ENCODE assay signal across 8 mouse cellular contexts in the genomic region with DNA sequence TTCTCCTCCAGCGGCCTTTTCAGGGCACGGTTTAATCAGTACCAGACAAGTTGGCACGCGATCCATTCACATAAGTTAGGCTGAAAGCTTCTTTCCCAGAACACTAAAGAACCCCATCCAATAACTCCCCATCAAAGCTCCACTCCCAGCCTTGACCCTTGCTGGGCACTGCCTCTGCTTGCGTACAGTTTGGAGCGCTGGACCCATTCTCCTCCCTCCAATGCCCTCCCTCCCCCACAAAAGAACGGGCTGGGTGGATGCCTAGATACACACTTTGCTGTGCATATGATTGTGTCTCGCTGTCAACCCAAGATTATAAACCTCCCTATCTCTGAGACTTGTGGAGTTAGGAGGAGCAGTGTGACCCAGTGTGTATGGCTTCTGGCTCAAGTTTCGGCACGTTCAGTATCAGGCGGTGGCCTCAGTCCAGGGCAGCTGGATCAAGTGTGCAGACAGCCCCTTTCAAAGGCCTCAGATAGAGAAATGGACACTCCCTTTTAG.
A peak's percentile ranks its signal among the peaks of the same experiment; 100 is the strongest.
DNase-seq lines count a peak whose midpoint lies in the region; ATAC-seq lines count a peak whose summit lies in the region.

No protein-coding gene starts in this region.

- peak overlapping the region; percentile 74; the same call in 1 of the 2 replicates for H3K27ac ChIP-seq in hindbrain, embryonic 10.5 days
- H3K27ac ChIP-seq in hindbrain, embryonic 11.5 days (ENCODE audit: low read depth, low read length) = no peak overlapping the region
- peak overlapping the region; percentile 78 for H3K27ac ChIP-seq in heart, embryonic 16.5 days (ENCODE audit: low read length)
- H3K27ac ChIP-seq in lung, embryonic 16.5 days (ENCODE audit: low read length) = peak overlapping the region; percentile 95

- H3K36me3 ChIP-seq in hindbrain, embryonic 10.5 days = peaks cover 3% of the 10 kb centered on the region; the same call in 1 of the 2 replicates
- no peaks in the 10 kb centered on the region for H3K36me3 ChIP-seq in hindbrain, embryonic 11.5 days (ENCODE audit: control insufficient read depth, insufficient read depth, low read length)
- H3K36me3 ChIP-seq in heart, embryonic 16.5 days (ENCODE audit: control insufficient read depth, insufficient read depth) = peaks cover 10% of the 10 kb centered on the region; the same call in 1 of the 2 replicates
- peaks cover 10% of the 10 kb centered on the region for H3K36me3 ChIP-seq in lung, embryonic 16.5 days (ENCODE audit: control insufficient read depth, insufficient read depth, low read length)

- no peaks in the 10 kb centered on the region for H3K9me3 ChIP-seq in hindbrain, embryonic 10.5 days
- H3K9me3 ChIP-seq in hindbrain, embryonic 11.5 days (ENCODE audit: control insufficient read depth, low read length) = no peaks in the 10 kb centered on the region
- H3K9me3 ChIP-seq in heart, embryonic 16.5 days (replicated peaks; ENCODE audit: control insufficient read depth, low read length) = no peaks in the 10 kb centered on the region
- H3K9me3 ChIP-seq in lung, embryonic 16.5 days (ENCODE audit: control insufficient read depth, low read length) = no peaks in the 10 kb centered on the region

- H3K4me3 ChIP-seq in hindbrain, embryonic 10.5 days = no peak overlapping the region
- H3K4me3 ChIP-seq in hindbrain, embryonic 11.5 days (ENCODE audit: low read depth, low read length) = no peak overlapping the region
- no peak overlapping the region for H3K4me3 ChIP-seq in heart, embryonic 16.5 days (ENCODE audit: low read length)
- H3K4me3 ChIP-seq in lung, embryonic 16.5 days (ENCODE audit: low read length) = no peak overlapping the region

- DNase-seq in hindbrain, embryonic 10.5 days (ENCODE audit: low spot score) = no peak
- no peak for DNase-seq in hindbrain, embryonic 11.5 days (ENCODE audit: low spot score)
- peak; percentile 69 to 73 for DNase-seq in adrenal gland, postnatal 36 days
- peak; percentile 67 to 77 for DNase-seq in urinary bladder, postnatal 4 days (ENCODE audit: low spot score in 2 of 2)
- DNase-seq in left cerebral cortex, adult 9 months (ENCODE audit: low spot score in 2 of 2) = no peak

- H3K4me2 ChIP-seq in hindbrain, embryonic 11.5 days (replicated peaks; ENCODE audit: low read depth, low read length) = no peak overlapping the region
- H3K4me2 ChIP-seq in heart, embryonic 16.5 days (ENCODE audit: low read depth, low read length) = 0 out of 2 replicates have a peak overlapping the region, but pooled peaks have one; percentile 5
- peak overlapping the region; percentile 10; the same call in 1 of the 2 replicates for H3K4me2 ChIP-seq in lung, embryonic 16.5 days (ENCODE audit: low read depth, low read length)

- H3K4me1 ChIP-seq in hindbrain, embryonic 10.5 days (replicated peaks) = peaks cover 25% of the 10 kb centered on the region
- peaks cover 3% of the 10 kb centered on the region; the same call in 1 of the 2 replicates for H3K4me1 ChIP-seq in hindbrain, embryonic 11.5 days (replicated peaks; ENCODE audit: control insufficient read depth, insufficient read depth, low read length)
- H3K4me1 ChIP-seq in heart, embryonic 16.5 days (ENCODE audit: control insufficient read depth, insufficient read depth, low read length) = peaks cover 48% of the 10 kb centered on the region
- peaks cover 29% of the 10 kb centered on the region for H3K4me1 ChIP-seq in lung, embryonic 16.5 days (replicated peaks; ENCODE audit: control insufficient read depth, insufficient read depth, low read length)

- no peak overlapping the region for H3K9ac ChIP-seq in hindbrain, embryonic 11.5 days (ENCODE audit: low read depth, low read length)
- H3K9ac ChIP-seq in heart, embryonic 16.5 days (ENCODE audit: low read length) = peak overlapping the region; percentile 16; the same call in 1 of the 2 replicates
- peak overlapping the region; percentile 42; the same call in 1 of the 2 replicates for H3K9ac ChIP-seq in lung, embryonic 16.5 days (ENCODE audit: low read length)

- 74% methylated on average over 11 of the region's 11 CpGs for WGBS in hindbrain, embryonic 10.5 days
- 69% methylated on average over 11 of the region's 11 CpGs for WGBS in hindbrain, embryonic 11.5 days
- 31% methylated on average over 11 of the region's 11 CpGs for WGBS in heart, embryonic 16.5 days
- 31% methylated on average over 11 of the region's 11 CpGs for WGBS in lung, embryonic 16.5 days

- H3K27me3 ChIP-seq in hindbrain, embryonic 10.5 days (ENCODE audit: insufficient read depth, poor library complexity, severe bottlenecking) = no peaks in the 10 kb centered on the region
- H3K27me3 ChIP-seq in hindbrain, embryonic 11.5 days (ENCODE audit: control insufficient read depth, insufficient read depth, low read length) = no peaks in the 10 kb centered on the region
- H3K27me3 ChIP-seq in heart, embryonic 16.5 days (ENCODE audit: control insufficient read depth, insufficient read depth, low read length) = no peaks in the 10 kb centered on the region
- no peaks in the 10 kb centered on the region for H3K27me3 ChIP-seq in lung, embryonic 16.5 days (ENCODE audit: control insufficient read depth, insufficient read depth, low read depth, low read length)

- no peak for ATAC-seq in hindbrain, embryonic 11.5 days (ENCODE audit: low FRiP score)
- peak; percentile 88 for ATAC-seq in heart, embryonic 16.5 days (replicated peaks; ENCODE audit: extremely low read depth, insufficient read depth, low FRiP score)
- ATAC-seq in lung, embryonic 16.5 days (ENCODE audit: low read depth) = peak; percentile 87
- no peak for ATAC-seq in granulocyte monocyte progenitor cell, adult 5-6 weeks (replicated peaks; ENCODE audit: poor library complexity, severe bottlenecking)

Comparison
In these comparisons a context has a peak if more than half of its experiments do, and no peak if none do; other contexts are left out.
1. DNase-seq: peak in adrenal gland, postnatal 36 days (2 of 2) and urinary bladder, postnatal 4 days (2 of 2); none in hindbrain, embryonic 10.5 days (single experiment), hindbrain, embryonic 11.5 days (single experiment) and left cerebral cortex, adult 9 months (0 of 2).
2. ATAC-seq: peak in heart, embryonic 16.5 days (single experiment) and lung, embryonic 16.5 days (single experiment); none in hindbrain, embryonic 11.5 days (single experiment) and granulocyte monocyte progenitor cell, adult 5-6 weeks (single experiment).